Mouse (Mus musculus) urinary bladder, postnatal 0 days (tissue): ENCODE results near the gene Lefty1. TPM values are rescaled to one million over a fixed set of nuclear protein-coding genes. Genes with fewer than 3 reads are reported as not detected.

Experiments
- polyA plus RNA-seq: library from polyadenylated mRNA; unstranded; fragments of >200 nt; fragmentation: Nextera tagmentation; extraction: Ambion mirVana; gene quantifications from 2 replicates; pipeline ENCODE4 v1.2.1, GENCODE M21; 2015

The Lefty1 gene
- polyA plus RNA-seq = 5.5 and 7.8 TPM in 2 replicates

GRCm38 (mm10) chr1:180934467-180935419 lies at the start of gene Lefty1:
Gene Lefty1, plus strand, starts transcription at chr1:180935022.

GRCm38 (mm10) chr1:180892808-180893207 lies 42.0 kb upstream of the Lefty1 start, which contains the start of gene Lefty2:
Gene Lefty2, plus strand, starts transcription at chr1:180893108.

GRCm38 (mm10) chr1:180904039-180904814 lies 30.6 kb upstream of the Lefty1 start, which contains the start of gene Pycr2:
Gene Pycr2, plus strand, starts transcription at chr1:180904293.

GRCm38 (mm10) chr1:180942166-180943031 lies 7.6 kb downstream of the Lefty1 start, which contains the start of gene Tmem63a:
Gene Tmem63a, plus strand, starts transcription at chr1:180942344.

Other genes with a start within 250 kb of the Lefty1 start
- gene Mixl1, start 238.0 kb upstream of the Lefty1 start, polyA plus RNA-seq = 0.11 TPM in 1 of 2 replicates, not detected in the other
- gene Acbd3, start 209.0 kb upstream of the Lefty1 start, polyA plus RNA-seq = 20.0 and 23.1 TPM in 2 replicates
- 1,358 and 1,510 TPM in 2 replicates for gene H3f3a, start 121.1 kb upstream of the Lefty1 start, polyA plus RNA-seq
- gene Sde2, start 83.9 kb upstream of the Lefty1 start, polyA plus RNA-seq = 18.6 and 19.4 TPM in 2 replicates
- 0.22 and 0.23 TPM in 2 replicates for gene Lefty2, start 41.9 kb upstream of the Lefty1 start, polyA plus RNA-seq
- 49.6 and 51.7 TPM in 2 replicates for gene Pycr2, start 30.7 kb upstream of the Lefty1 start, polyA plus RNA-seq
- gene Tmem63a, start 7.3 kb downstream of the Lefty1 start, polyA plus RNA-seq = 29.7 and 31.1 TPM in 2 replicates
- gene Ephx1, start 85.9 kb downstream of the Lefty1 start, polyA plus RNA-seq = 15.2 and 17.4 TPM in 2 replicates
- 0.30 and 0.37 TPM in 2 replicates for gene 9130409I23Rik, start 116.2 kb downstream of the Lefty1 start, polyA plus RNA-seq
- 12.6 and 13.4 TPM in 2 replicates for gene Nvl, start 209.2 kb downstream of the Lefty1 start, polyA plus RNA-seq
- 85.9 and 104 TPM in 2 replicates for gene Cnih4, start 209.7 kb downstream of the Lefty1 start, polyA plus RNA-seq